Mouse (Mus musculus) heart, adult 2 months (tissue): Measurements from ENCODE around the gene Ttll8. TPM values are rescaled to one million over a fixed set of nuclear protein-coding genes. Genes with fewer than 3 reads are reported as not detected.

Experiments
- DNase-seq, 2 experiments: peaks; one replicate each; pipeline ENCODE4 v3.0.0; 2021
- H3K27ac ChIP-seq: fragments of 200-600 bp; 2 replicates; pipeline ENCODE4 v1.8.1; 2022
- H3K27me3 ChIP-seq: fragments of 200-500 bp; 2 replicates; pipeline ENCODE4 v1.6.1; 2012; ENCODE audit warnings: mild to moderate bottlenecking, low read length, inconsistent platforms, mixed read lengths; ENCODE audit not compliant: control insufficient read depth, insufficient read depth
- H3K36me3 ChIP-seq: fragments of 200-500 bp; 2 replicates; pipeline ENCODE4 v1.6.1; 2012; ENCODE audit warnings: low read length, inconsistent platforms; ENCODE audit not compliant: control insufficient read depth, insufficient read depth
- H3K4me1 ChIP-seq: fragments of 200-500 bp; 2 replicates; pipeline ENCODE4 v1.6.1; 2011; ENCODE audit warnings: low read length; ENCODE audit not compliant: control insufficient read depth, insufficient read depth
- H3K4me3 ChIP-seq: fragments of 200-600 bp; 2 replicates; pipeline ENCODE4 v1.8.1; 2022
- H3K79me2 ChIP-seq: fragments of 200-500 bp; replicated peaks from 2 replicates; pipeline ENCODE4 v1.6.1; 2012; ENCODE audit warnings: mild to moderate bottlenecking, inconsistent platforms, low read length, moderate library complexity, mixed read lengths; ENCODE audit not compliant: control insufficient read depth, insufficient read depth
- H3K9ac ChIP-seq: fragments of 200-500 bp; 2 replicates; pipeline ENCODE4 v1.6.1; 2012; ENCODE audit warnings: low read depth, mild to moderate bottlenecking, control low read depth, inconsistent platforms, low read length, mixed read lengths
- CTCF ChIP-seq: fragments of 200-600 bp; IDR thresholded peaks from 2 replicates; pipeline ENCODE4 v1.8.1; 2022; ENCODE audit warnings: antibody characterized with exemption, mild to moderate bottlenecking, moderate library complexity
- EP300 ChIP-seq: fragments of 200-500 bp; IDR thresholded peaks from 2 replicates; pipeline ENCODE4 v1.6.1; 2011; ENCODE audit warnings: low read depth, low read length, control low read depth; ENCODE audit not compliant: insufficient read depth
- POLR2A ChIP-seq: fragments of 200-500 bp; IDR thresholded peaks from 2 replicates; pipeline ENCODE4 v1.6.1; 2011; ENCODE audit warnings: mild to moderate bottlenecking, low read depth, low read length, control low read depth; ENCODE audit not compliant: insufficient read depth
- WGBS: fragments of 180-500 bp; shearing (Covaris S2); methylation state at CpG from one replicate; pipeline ENCODE4 v1.1.7; 2018; 5-methylcytosine and 5-hydroxymethylcytosine counted together
- intact Hi-C: fragments of 180-260 bp; cut with DNase I; formaldehyde crosslinking; loops from one replicate; pipeline ENCODE4 v1.15.1; 2025
- polyA plus RNA-seq: library from polyadenylated mRNA; depleted of rRNA; stranded (reverse); fragments of >200 nt; gene quantifications from 2 replicates; pipeline ENCODE4 v1.2.3, GENCODE M21; 2012
- total RNA-seq, 2 experiments: library from RNA; stranded (reverse); gene quantifications; 2 replicates each; pipeline ENCODE4 v1.2.3; 2021

Gene Ttll8
- total and polyA plus RNA-seq, 3 experiments = 0.18 TPM; not detected in 2

- intact Hi-C loops = no loop called here
- Histone ChIP-seq H3K9ac (no peak overlapping the region), H3K79me2 (no peaks in the 10 kb centered on the region), H3K27me3 (no peaks in the 10 kb centered on the region), H3K4me1 (no peaks in the 10 kb centered on the region), H3K36me3 (no peaks in the 10 kb centered on the region), H3K27ac (no peak overlapping the region), H3K4me3 (no peak overlapping the region)
- DNase-seq = no peak
- TF ChIP-seq EP300 (no peak), POLR2A (no peak), CTCF (no peak)
- WGBS = 80% methylated on average over 14 of the region's 14 CpGs
These were observed 50.0 kb downstream of the Ttll8 start for GRCm38 (mm10) chr15:88904056-88904811.

DNA sequence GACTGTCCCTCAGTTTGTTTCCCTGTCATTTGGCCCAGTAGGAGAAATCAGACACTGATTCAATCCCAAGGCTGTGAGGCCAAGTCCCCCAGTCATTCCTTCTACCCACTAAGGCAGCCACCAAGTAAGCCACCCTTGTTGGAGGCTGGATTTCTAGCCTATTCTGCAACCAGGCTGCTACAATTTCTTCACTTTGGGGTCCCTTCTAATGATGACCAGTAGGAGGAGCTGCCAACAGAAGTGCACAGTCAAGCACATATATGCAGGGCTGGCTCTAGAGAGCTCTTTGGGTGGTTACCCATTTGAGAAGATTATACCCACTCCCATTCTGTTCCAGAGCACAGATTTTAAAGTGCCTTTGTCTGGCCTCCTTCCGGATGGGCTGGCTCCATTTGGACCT, 51.1 kb downstream of the Ttll8 start:
- TF ChIP-seq POLR2A = no peak
- TF ChIP-seq CTCF = peak; percentile 14; the same call in 1 of the 2 replicates
- no peak for TF ChIP-seq EP300
- Histone ChIP-seq H3K4me3 (no peak overlapping the region), H3K27ac (no peak overlapping the region), H3K36me3 (no peaks in the 10 kb centered on the region), H3K9ac (no peak overlapping the region), H3K4me1 (no peaks in the 10 kb centered on the region), H3K79me2 (no peaks in the 10 kb centered on the region), H3K27me3 (no peaks in the 10 kb centered on the region)
- intact Hi-C loops = no loop called here
- DNase-seq = no peak
- WGBS = 89% methylated on average over 1 of the region's 1 CpGs

DNA sequence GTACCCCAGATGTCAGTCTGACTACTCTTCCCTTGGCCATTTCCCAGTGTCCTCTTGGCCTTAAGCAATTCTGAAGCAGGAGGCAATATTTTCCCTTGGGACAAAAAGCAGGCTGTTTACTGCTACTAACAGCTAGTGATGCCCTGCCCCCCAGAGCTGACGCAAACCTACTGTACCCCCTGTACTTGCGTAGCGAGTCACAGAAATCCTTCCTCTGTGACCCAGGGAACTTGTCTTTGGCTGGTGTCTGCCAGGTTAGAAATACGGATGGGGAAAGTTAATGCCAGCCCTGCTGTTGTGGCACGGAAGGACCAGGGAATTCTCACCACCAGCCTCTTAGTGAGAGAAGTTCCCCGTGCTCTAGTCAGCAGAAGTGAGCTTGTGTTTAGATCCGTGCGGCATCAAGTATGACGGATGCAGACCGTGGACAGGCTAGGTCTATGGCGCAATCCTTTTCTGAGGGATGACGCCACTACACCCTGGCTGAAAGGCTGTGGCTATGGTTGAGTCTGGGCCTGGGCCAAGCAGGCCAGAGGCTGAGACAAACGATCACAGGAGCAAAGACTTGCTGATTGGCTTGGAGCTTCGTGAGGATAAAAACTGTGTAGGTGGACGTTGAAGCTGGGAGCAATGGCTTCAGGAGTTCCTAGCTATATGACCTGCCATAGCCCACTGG, 51.9 kb downstream of the Ttll8 start:
- WGBS = 82% methylated on average over 15 of the region's 15 CpGs
- intact Hi-C loops = no loop called here
- H3K4me3 ChIP-seq = no peak overlapping the region

GRCm38 (mm10) chr15:88896341-88896980, 57.8 kb downstream of the Ttll8 start:
- no peak for DNase-seq
- no peaks in the 10 kb centered on the region for H3K36me3 ChIP-seq
- H3K9ac ChIP-seq = no peak overlapping the region
- WGBS = 69% methylated on average over 10 of the region's 10 CpGs
- no peaks in the 10 kb centered on the region for H3K27me3 ChIP-seq
- H3K4me3 ChIP-seq = no peak overlapping the region
- H3K79me2 ChIP-seq = no peaks in the 10 kb centered on the region
- no peak overlapping the region for H3K27ac ChIP-seq
- no peak for TF ChIP-seq POLR2A
- no peak for TF ChIP-seq CTCF
- no peak for TF ChIP-seq EP300
- H3K4me1 ChIP-seq = no peaks in the 10 kb centered on the region
- intact Hi-C loops = no loop called here

More for the DNA sequence above, 51.9 kb downstream of the Ttll8 start:
- DNase-seq = no peak
- no peaks in the 10 kb centered on the region for H3K27me3 ChIP-seq
- H3K79me2 ChIP-seq = no peaks in the 10 kb centered on the region
- TF ChIP-seq CTCF = no peak
- no peak for TF ChIP-seq POLR2A
- no peak for TF ChIP-seq EP300
- H3K27ac ChIP-seq = no peak overlapping the region
- H3K36me3 ChIP-seq = no peaks in the 10 kb centered on the region
- no peaks in the 10 kb centered on the region for H3K4me1 ChIP-seq
- H3K9ac ChIP-seq = no peak overlapping the region

DNA sequence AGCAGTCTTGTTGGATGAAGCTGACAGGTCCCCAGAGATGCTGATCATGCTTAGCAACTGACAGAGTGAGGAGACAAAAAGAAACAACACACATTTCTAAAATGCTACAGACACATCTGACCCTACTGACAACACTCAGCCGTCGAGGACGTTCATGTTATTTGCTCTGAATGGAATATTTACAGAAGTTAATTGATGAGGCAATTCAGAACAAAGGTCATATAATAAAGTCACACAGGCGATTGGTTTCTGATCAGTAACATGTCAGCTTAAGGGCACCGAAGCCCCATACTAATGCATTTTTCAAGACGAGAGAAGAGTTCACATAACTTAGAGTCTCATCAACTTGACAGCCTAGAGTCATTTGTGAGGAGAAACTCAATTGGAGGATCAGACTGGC, 58.3 kb downstream of the Ttll8 start:
- 83% methylated on average over 6 of the region's 6 CpGs for WGBS
- Histone ChIP-seq H3K4me3 (no peak overlapping the region), H3K27ac (no peak overlapping the region), H3K9ac (no peak overlapping the region), H3K4me1 (peaks cover 4% of the 10 kb centered on the region), H3K27me3 (peaks cover 2% of the 10 kb centered on the region; the same call in 1 of the 2 replicates), H3K36me3 (no peaks in the 10 kb centered on the region), H3K79me2 (no peaks in the 10 kb centered on the region)
- no peak for DNase-seq
- intact Hi-C loops = no loop called here
- TF ChIP-seq EP300 = no peak
- no peak for TF ChIP-seq POLR2A
- no peak for TF ChIP-seq CTCF
